Mouse (Mus musculus) hindlimb bud, embryonic 11.5 days (tissue): Measurements from ENCODE around the gene Chrm3.

Experiments used
- DNase-seq: peaks from one replicate; pipeline ENCODE4 v3.0.0-alpha.2; 2012; ENCODE audit warnings: low read depth, low spot score; ENCODE audit errors: extremely low spot score

The Chrm3 gene

DNA sequence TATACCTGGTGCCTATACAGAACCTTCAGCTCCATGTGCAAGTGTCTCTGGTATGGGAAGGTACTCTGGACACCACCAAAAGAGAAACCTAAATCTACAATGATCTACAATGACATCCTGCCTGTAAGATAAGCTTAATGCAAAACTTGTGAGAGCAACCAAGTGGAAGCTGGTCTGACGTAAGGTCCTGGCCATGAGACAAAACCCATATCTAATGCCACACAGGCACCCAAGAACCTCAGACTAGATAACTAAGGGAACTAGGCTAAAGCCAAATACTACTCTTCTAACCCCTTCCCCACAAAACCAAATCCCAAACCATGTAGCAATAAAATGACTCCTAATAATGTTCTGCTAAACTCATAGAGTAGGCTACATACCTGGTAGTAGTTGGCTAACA is 364.8 kb downstream of the Chrm3 start:
- DNase-seq = no peak

DNA sequence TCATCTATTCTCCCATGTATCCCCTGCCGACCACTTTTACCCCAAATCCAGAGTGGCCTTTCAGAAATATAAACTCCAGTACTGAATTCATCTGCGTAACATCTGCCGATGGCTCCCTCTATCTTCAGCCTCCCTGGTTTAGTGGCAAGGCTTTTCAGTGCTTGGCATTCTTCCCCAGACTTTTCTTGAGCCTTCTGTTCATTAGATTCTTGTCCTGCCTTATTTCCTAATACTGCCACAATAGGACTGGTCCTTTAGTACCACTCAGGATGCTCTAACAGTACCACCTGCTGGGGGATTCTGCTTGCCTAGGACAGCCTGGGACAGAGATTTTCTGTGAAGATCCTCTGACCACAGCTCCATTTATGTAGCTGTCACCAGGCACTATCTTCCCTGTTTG is 367.1 kb downstream of the Chrm3 start:
- DNase-seq = no peak

- DNase-seq = no peak
These were observed 368.0 kb downstream of the Chrm3 start for GRCm38 (mm10) chr13:9992640-9993039.

DNA sequence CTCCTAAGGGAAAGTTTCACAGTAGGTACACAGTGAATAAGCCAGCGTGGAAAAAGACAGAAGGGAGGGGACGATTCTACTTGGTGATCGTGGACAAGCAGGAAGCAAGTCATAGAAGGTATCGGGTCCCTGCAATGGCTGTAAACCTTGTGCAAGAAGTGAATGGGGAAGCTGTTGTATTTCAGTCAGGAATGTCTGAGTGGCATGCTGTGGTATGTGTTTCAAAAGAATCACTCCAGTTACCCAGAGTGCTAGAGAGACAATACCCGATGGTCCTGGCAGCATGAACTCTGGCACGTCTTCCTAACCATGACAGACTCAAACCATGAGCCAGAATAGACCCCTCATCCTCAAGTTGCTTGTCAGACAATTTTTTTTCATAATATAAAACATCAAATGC is 375.0 kb downstream of the Chrm3 start:
- no peak for DNase-seq

DNA sequence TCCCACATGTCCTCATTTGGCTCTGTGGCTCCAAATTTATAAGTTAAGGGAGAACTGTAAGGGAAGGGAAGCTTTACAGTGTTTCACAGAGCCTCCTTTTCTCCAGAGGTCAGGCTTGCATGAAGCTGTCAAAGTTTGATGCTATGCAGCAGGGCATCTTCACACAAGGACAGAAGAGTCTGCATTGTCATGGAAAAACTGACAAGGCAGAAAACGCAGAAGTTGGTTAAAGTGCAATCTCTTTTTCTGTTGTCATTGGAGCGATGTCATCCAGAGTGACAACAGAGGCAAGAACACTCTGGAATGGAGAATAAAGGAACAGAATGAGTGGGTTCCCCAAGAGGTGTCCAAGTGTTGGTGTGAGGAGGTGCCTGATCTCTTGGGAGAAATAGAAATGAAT is 377.4 kb downstream of the Chrm3 start:
- no peak for DNase-seq

DNA sequence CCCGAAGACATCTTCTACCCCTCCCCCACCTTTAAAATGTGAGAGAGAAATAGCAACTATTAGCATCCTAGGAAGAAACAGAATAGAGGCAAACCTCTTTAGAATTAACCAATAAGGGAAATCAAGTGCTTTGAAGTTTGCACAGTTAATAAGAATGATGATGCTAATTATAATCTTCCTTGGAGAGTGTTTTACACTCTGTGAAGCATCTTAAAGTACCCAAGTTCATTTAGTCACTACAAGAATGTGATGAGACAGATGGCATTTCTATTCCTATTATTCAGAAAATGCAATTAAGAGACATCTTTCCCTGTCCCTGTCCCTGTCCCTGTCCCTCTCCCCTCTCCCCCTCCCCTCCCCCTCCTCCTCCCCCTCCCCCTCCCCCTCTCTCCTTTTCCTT is 382.9 kb downstream of the Chrm3 start:
- no peak for DNase-seq

GRCm38 (mm10) chr13:9973742-9974321 is 386.8 kb downstream of the Chrm3 start:
- no peak for DNase-seq

- no peak for DNase-seq
These were observed 388.8 kb downstream of the Chrm3 start for GRCm38 (mm10) chr13:9971845-9972244.

- DNase-seq = no peak
These were observed 408.0 kb downstream of the Chrm3 start for GRCm38 (mm10) chr13:9952619-9953018.

DNA sequence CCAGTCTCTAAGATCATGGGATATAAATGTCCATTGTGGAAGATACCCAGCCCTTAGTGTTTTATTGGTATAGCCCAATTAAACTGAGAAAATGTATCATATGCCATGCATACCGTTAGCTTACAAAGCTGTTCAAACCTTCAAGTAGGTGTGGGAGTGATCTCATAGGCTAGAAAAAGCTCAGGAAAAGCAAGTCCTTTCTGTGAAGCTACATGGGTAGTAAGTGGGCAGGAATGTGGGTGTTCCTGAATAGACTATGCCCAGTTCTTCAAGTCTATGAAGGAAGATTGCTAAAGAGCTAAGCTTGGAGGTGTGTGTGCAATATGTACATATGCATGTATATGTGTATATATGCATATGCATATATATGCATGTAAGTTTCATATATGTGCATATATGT is 409.3 kb downstream of the Chrm3 start:
- no peak for DNase-seq

DNA sequence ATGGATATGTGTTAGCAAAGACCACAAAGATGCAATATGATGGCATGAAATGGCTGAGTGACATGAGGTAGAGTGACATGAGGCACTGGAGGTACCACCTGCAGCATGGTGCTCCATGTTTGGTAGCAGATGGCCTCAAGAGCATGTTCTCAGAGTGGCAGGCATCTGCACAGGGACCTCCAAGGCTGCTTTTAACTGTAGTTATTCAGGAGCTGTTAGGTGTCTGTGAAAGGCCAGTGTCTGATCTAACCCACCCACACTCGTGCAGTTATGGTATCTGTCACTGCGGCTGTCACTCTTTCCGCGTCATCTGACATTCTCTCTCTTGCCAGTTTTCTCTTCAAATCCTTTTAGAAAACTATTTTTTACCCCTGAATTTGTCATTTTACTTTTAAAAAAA is 411.6 kb downstream of the Chrm3 start:
- no peak for DNase-seq

DNA sequence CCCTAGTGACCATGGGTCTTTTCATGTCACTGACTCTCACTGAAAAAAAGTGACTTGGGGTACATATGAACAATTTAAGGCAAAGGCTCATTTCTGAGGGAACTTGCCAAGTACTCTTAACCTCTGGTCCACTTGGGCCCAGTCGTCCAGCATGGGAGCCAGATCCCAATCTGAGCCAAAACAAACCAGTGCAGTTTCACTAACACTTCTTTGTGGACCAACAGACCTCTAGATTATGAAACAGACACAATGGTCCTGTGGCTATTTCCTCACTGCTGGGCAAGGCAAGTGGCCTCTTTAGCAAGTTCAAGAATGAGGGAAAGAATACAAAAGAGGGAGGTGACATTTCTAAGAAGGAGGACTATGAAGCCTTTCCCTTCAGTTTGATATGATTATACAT is 420.5 kb downstream of the Chrm3 start:
- DNase-seq = no peak

DNA sequence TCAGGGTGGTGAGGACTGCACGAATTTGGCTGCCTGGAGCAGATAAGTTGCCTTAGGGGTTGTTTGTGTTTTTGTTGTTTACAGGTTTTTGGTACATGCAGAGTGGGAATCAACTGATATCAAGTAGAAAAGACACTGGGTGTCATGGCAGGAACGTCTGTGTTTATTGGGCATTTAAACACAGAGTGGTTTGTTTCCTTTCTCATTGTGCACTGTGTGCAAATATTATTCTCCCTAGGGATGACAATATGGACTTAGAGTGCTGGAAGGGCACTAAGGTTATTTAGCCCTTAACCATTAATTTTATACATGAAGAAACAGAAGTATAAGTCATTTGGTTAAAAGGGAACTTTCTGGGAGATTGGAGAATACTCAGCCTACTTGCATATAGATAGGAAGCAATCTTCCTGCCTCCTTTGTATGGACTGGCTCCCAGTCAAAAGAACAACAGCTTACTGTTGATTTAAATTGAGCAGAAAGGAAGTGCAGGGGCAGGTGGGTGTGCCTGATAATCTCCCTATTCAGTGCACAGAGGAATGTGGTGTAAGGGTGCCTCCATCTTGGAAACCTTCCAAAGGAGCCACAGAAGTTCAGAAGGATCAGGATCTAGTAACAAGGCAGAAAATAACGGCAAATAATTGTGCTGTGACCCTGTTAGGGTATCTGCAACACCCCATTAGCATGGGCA is 421.7 kb downstream of the Chrm3 start:
- DNase-seq = no peak

- no peak for DNase-seq
These were observed 427.9 kb downstream of the Chrm3 start for GRCm38 (mm10) chr13:9932714-9933113.

- DNase-seq = no peak
These were observed 430.0 kb downstream of the Chrm3 start for GRCm38 (mm10) chr13:9930606-9931005.

DNA sequence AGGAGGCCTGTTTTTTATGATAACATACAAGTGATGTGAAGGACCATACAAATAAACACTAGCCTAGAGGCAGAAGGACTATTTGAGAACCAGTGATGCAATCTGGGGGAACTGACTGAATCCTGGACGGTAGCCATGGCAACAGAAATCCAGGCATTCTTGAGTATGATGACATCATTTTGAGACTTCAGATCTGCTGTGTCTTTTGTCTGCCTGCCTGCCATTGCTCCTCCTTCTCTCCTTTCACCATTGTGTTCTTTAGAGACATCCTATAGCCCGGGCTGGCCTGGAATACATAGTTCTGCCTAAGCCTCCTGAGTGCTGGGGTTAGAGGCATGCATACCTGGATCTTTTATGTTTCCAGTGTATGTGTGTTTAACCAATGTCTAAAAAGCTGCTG is 430.7 kb downstream of the Chrm3 start:
- DNase-seq = no peak

GRCm38 (mm10) chr13:9921150-9921549 is 439.5 kb downstream of the Chrm3 start:
- DNase-seq = no peak

- DNase-seq = no peak
These were observed 447.9 kb downstream of the Chrm3 start for GRCm38 (mm10) chr13:9912697-9913096.

DNA sequence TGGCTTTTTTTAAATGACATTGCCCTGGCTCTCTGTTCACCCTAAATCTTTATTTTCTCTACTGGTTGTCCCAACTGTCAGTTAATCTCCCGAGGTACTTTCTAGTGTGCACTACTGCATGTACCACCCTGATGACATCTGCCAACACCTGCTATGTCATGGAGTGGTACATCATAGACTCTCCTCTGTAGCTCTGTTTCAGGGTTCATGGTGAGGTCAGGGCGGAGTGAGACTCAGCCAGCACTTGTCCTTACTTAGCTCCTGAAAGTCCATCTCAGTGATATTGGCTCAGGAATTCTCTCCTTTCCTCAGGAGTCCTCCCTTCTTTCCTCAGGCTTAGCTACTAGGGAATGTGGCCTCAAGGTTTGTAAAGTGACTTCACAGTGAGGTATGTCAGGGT is 451.9 kb downstream of the Chrm3 start:
- no peak for DNase-seq

DNA sequence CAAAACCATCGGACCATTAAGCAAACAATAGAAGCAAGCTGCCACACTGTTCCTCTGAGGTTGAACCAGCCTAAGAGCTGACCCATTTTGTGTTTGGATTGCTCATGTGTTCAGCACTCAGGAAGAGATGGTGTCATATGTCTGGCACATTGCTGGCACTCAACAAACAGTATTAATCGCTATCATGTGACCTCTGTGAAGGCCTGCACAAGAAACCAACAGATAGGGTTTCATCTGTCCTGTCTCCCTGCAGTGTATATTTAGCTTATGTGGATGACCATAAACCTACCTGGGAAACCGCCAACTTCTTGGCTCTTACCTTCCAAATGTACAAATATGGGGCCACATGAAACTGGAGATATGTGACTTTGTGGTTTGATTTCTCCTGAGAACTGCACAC is 453.4 kb downstream of the Chrm3 start:
- DNase-seq = no peak

GRCm38 (mm10) chr13:9904455-9904854 is 456.2 kb downstream of the Chrm3 start:
- no peak for DNase-seq

- no peak for DNase-seq
These were observed 459.8 kb downstream of the Chrm3 start for GRCm38 (mm10) chr13:9900653-9901385.
